Mouse (Mus musculus) liver, embryonic 11.5 days (tissue): Measurements from ENCODE around the gene Prkcd. TPM values are rescaled to one million over a fixed set of nuclear protein-coding genes. Genes with fewer than 3 reads are reported as not detected.

Experiments
- ATAC-seq: fragments of 200-750 bp; cut with Nextera tagmentation; replicated peaks from 2 replicates; pipeline ENCODE4 v1.8.0; 2017; ENCODE audit warnings: moderate number of reproducible peaks, mild to moderate bottlenecking, moderate TSS enrichment, moderate library complexity; ENCODE audit not compliant: low FRiP score
- DNase-seq: peaks from one replicate; pipeline ENCODE4 v3.0.0-alpha.2; 2017; ENCODE audit warnings: low spot score
- H3K27ac ChIP-seq: fragments of 300-500 bp; sonication (generic); 2 replicates; pipeline ENCODE4 v1.5.1; 2014; ENCODE audit warnings: mild to moderate bottlenecking, low read depth, low read length, control low read depth
- H3K27me3 ChIP-seq: fragments of 300-500 bp; sonication (generic); replicated peaks from 2 replicates; pipeline ENCODE4 v1.6.1; 2014; ENCODE audit warnings: low read length, mixed read lengths; ENCODE audit not compliant: control insufficient read depth, insufficient read depth
- H3K36me3 ChIP-seq: fragments of 300-500 bp; sonication (generic); 2 replicates; pipeline ENCODE4 v1.6.1; 2014; ENCODE audit warnings: mild to moderate bottlenecking, low read length, moderate library complexity, mixed read lengths; ENCODE audit not compliant: control insufficient read depth, insufficient read depth
- H3K4me1 ChIP-seq: fragments of 300-500 bp; sonication (generic); replicated peaks from 2 replicates; pipeline ENCODE4 v1.6.1; 2014; ENCODE audit warnings: low read length, mixed read lengths; ENCODE audit not compliant: control insufficient read depth, insufficient read depth
- H3K4me2 ChIP-seq: fragments of 300-500 bp; sonication (generic); 2 replicates; pipeline ENCODE4 v1.6.1; 2014; ENCODE audit warnings: mild to moderate bottlenecking, control low read depth, moderate library complexity
- H3K4me3 ChIP-seq: fragments of 300-500 bp; sonication (generic); 2 replicates; pipeline ENCODE4 v1.5.1; 2014; ENCODE audit warnings: low read depth, low read length, control low read depth
- H3K9ac ChIP-seq: fragments of 300-500 bp; sonication (generic); 2 replicates; pipeline ENCODE4 v1.6.1; 2014; ENCODE audit warnings: low read depth, low read length, control low read depth
- H3K9me3 ChIP-seq: fragments of 300-500 bp; sonication (generic); 2 replicates; pipeline ENCODE4 v1.6.1; 2016; ENCODE audit warnings: low read length, inconsistent platforms, mixed read lengths; ENCODE audit not compliant: control insufficient read depth
- WGBS: fragments of 180-500 bp; shearing (Covaris S2); extraction: QIAGEN DNeasy Blood & Tissue Kit; methylation state at CpG from one replicate; pipeline ENCODE4 v1.1.7; 2014; 5-methylcytosine and 5-hydroxymethylcytosine counted together
- polyA plus RNA-seq: library from polyadenylated mRNA; unstranded; fragments of >200 nt; fragmentation: Nextera tagmentation; extraction: Ambion mirVana; gene quantifications from 2 replicates; pipeline ENCODE4 v1.2.1, GENCODE M21; 2014

The Prkcd gene
- polyA plus RNA-seq, 1 experiment from 2014 or later, result 34.7 TPM

DNA sequence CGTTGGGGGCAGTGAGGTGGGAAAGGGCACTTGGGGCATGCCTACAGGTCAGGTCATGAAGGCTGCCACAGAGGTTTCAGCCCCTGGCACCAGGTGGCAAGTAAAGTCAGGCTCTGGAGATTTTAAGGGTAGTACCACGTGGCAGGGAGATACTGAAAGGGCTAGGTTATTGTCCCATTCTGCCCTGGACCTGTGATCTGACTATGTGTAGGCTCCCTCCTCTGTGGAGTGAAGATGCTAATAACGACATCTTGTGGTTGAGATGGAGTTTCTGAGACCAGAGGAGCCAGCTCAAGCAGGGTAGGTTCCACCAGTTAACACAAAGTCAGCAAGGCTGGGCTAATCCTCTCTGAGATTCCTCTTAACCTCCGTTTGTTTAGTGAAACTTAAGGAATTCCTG, 3.8 kb upstream of the Prkcd start:
- no peak for ATAC-seq
- H3K36me3 ChIP-seq, result no peaks in the 10 kb centered on the region
- H3K4me3 ChIP-seq, result no peak overlapping the region
- no peak overlapping the region for H3K4me2 ChIP-seq
- H3K27ac ChIP-seq, result no peak overlapping the region
- DNase-seq, result no peak
- WGBS, result 54% methylated on average over 4 of the region's 4 CpGs
- H3K9ac ChIP-seq, result no peak overlapping the region
- H3K9me3 ChIP-seq, result no peaks in the 10 kb centered on the region
- no peaks in the 10 kb centered on the region for H3K27me3 ChIP-seq
- H3K4me1 ChIP-seq, result peaks cover 8% of the 10 kb centered on the region

DNA sequence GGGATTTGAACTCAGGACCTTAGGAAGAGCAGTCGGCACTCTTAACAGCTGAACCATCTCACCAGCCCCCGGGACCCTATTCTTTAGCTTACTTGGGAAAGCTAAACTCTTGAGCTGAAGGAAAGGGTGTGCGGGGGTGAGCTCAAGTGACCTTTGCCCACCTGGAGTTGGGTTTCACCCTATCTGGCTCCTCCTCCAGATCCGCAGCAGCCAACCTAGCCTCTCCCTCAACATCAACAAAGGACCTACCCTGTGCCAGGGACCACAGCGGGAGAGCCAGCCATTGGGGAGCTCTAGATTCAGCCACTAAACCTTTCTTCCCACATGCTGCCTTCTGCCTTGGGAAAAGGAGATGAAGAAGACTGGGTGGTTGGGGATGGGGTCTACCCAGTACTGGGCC, 2.2 kb upstream of the Prkcd start:
- no peak overlapping the region for H3K4me3 ChIP-seq
- 75% methylated on average over 5 of the region's 5 CpGs for WGBS
- ATAC-seq, result no peak
- no peaks in the 10 kb centered on the region for H3K9me3 ChIP-seq
- no peak overlapping the region for H3K9ac ChIP-seq
- no peaks in the 10 kb centered on the region for H3K36me3 ChIP-seq
- H3K4me1 ChIP-seq, result peaks cover 23% of the 10 kb centered on the region
- H3K27ac ChIP-seq, result no peak overlapping the region
- H3K27me3 ChIP-seq, result no peaks in the 10 kb centered on the region
- no peak overlapping the region for H3K4me2 ChIP-seq
- no peak for DNase-seq

DNA sequence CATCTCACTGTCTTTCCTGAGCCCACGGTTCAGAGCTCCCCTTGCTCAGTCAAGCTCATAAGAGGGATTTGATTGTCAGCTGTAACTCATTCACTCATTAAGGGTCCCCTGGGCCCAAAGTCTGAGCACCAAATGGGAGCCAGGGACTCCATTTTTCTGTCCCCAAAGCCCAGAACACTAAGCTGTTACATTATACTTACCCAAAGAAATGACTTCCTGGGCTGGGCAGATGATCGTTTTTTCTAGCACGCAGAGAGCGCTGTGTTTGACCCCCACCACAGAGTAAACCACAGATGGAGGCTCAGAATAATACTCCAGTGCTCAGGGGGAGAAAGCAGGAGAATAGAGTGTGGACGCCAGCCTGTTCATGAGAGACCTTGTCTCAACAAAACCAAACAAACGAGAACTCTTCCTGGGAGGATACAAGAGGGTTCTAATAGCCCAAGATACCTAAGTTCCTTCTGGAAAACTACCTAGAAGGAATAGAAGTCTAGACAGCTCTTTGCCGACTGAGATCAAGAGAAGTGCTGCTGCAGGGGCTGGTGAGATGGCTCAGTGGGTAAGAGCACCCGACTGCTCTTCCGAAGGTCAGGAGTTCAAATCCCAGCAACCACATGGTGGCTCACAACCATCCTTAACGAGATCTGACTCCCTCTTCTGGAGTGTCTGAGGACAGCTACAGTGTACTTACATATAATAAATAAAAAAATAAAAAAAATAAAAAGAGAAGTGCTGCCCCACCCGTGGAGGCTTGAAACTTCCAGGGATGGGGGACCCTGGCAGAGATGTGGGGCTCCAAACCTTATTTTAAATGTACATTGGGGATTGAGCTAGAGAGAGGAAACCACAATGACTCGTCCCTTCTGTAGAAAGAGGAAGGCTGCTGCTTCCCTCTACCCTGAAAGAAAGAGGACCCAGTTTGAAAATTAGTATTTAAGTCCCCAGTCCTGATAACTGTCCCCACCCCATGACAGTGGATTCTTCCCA, 1.0 kb upstream of the Prkcd start:
- ATAC-seq (no peak), DNase-seq (no peak)
- no peaks in the 10 kb centered on the region for H3K9me3 ChIP-seq
- H3K9ac ChIP-seq, result peak overlapping the region; percentile 77
- no peaks in the 10 kb centered on the region for H3K27me3 ChIP-seq
- WGBS, result 37% methylated on average over 12 of the region's 12 CpGs
- peak overlapping the region; percentile 84 for H3K4me2 ChIP-seq
- H3K4me1 ChIP-seq, result peaks cover 27% of the 10 kb centered on the region
- peak overlapping the region; percentile 30 for H3K27ac ChIP-seq
- H3K36me3 ChIP-seq, result no peaks in the 10 kb centered on the region
- peak overlapping the region; percentile 74 for H3K4me3 ChIP-seq

- Histone ChIP-seq H3K27me3 (no peaks in the 10 kb centered on the region), H3K27ac (peak overlapping the region; percentile 59), H3K36me3 (no peaks in the 10 kb centered on the region), H3K4me3 (peak overlapping the region; percentile 74), H3K9me3 (no peaks in the 10 kb centered on the region), H3K4me2 (peak overlapping the region; percentile 84), H3K4me1 (peaks cover 39% of the 10 kb centered on the region), H3K9ac (peak overlapping the region; percentile 77)
- peak; percentile 80 for ATAC-seq
- peak; percentile 78 for DNase-seq
- WGBS, result under 1% methylated on average over 39 of the region's 39 CpGs
Measured at GRCm38 (mm10) chr14:30625131-30625807, 741 bp downstream of the Prkcd start.

DNA sequence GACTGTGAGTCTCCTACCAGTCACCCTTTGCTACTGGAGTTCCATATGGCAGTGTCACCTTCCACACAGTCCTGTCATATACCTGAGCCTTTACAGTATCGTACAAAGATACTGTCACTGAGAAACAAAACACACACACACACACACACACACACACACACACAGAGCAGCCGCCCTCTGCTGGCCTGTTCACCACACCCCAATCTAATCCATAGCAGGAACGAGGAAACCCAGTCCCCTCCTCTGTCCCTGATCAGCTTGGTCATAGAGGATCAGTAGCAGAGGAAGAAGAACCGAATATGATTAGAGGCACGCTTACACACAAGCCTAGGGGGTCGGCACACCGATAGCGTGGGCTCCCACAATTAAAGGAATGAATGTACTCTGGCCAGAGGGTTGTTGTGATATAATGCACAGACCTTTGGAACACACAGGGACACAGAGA, 1.7 kb downstream of the Prkcd start:
- Histone ChIP-seq H3K36me3 (no peaks in the 10 kb centered on the region), H3K9me3 (no peaks in the 10 kb centered on the region), H3K9ac (no peak overlapping the region), H3K4me2 (peak overlapping the region; percentile 84), H3K27ac (0 out of 2 replicates have a peak overlapping the region, but pooled peaks have one; percentile 59), H3K27me3 (no peaks in the 10 kb centered on the region), H3K4me3 (peak overlapping the region; percentile 74), H3K4me1 (peaks cover 41% of the 10 kb centered on the region)
- WGBS, result 47% methylated on average over 8 of the region's 8 CpGs
- peak; percentile 13; the same call in 1 of the 2 replicates for ATAC-seq
- DNase-seq, result no peak

GRCm38 (mm10) chr14:30622556-30622955, 3.5 kb downstream of the Prkcd start:
- DNase-seq (no peak), ATAC-seq (no peak)
- H3K9me3 ChIP-seq, result no peaks in the 10 kb centered on the region
- H3K4me1 ChIP-seq, result peaks cover 45% of the 10 kb centered on the region
- no peak overlapping the region for H3K4me3 ChIP-seq
- 90% methylated on average over 8 of the region's 8 CpGs for WGBS
- H3K27ac ChIP-seq, result no peak overlapping the region
- no peak overlapping the region for H3K9ac ChIP-seq
- no peak overlapping the region for H3K4me2 ChIP-seq
- H3K36me3 ChIP-seq, result no peaks in the 10 kb centered on the region
- no peaks in the 10 kb centered on the region for H3K27me3 ChIP-seq

- H3K4me1 ChIP-seq, result peaks cover 48% of the 10 kb centered on the region
- no peak overlapping the region for H3K4me2 ChIP-seq
- no peak overlapping the region for H3K27ac ChIP-seq
- DNase-seq (no peak), ATAC-seq (no peak)
- no peaks in the 10 kb centered on the region for H3K9me3 ChIP-seq
- no peaks in the 10 kb centered on the region for H3K36me3 ChIP-seq
- H3K27me3 ChIP-seq, result no peaks in the 10 kb centered on the region
- no peak overlapping the region for H3K4me3 ChIP-seq
- 89% methylated on average over 7 of the region's 7 CpGs for WGBS
- no peak overlapping the region for H3K9ac ChIP-seq
Measured at GRCm38 (mm10) chr14:30622130-30622529, 3.9 kb downstream of the Prkcd start.

GRCm38 (mm10) chr14:30619982-30620578, 5.9 kb downstream of the Prkcd start:
- no peak overlapping the region for H3K4me3 ChIP-seq
- WGBS, result 54% methylated on average over 7 of the region's 7 CpGs
- no peak overlapping the region for H3K27ac ChIP-seq
- H3K36me3 ChIP-seq, result no peaks in the 10 kb centered on the region
- no peaks in the 10 kb centered on the region for H3K27me3 ChIP-seq
- peaks cover 47% of the 10 kb centered on the region for H3K4me1 ChIP-seq
- ATAC-seq (no peak), DNase-seq (no peak)
- peak overlapping the region; percentile 16; the same call in 1 of the 2 replicates for H3K4me2 ChIP-seq
- H3K9me3 ChIP-seq, result no peaks in the 10 kb centered on the region
- H3K9ac ChIP-seq, result no peak overlapping the region
